16 mouse cellular contexts compared by ENCODE assay signal in the genomic region with DNA sequence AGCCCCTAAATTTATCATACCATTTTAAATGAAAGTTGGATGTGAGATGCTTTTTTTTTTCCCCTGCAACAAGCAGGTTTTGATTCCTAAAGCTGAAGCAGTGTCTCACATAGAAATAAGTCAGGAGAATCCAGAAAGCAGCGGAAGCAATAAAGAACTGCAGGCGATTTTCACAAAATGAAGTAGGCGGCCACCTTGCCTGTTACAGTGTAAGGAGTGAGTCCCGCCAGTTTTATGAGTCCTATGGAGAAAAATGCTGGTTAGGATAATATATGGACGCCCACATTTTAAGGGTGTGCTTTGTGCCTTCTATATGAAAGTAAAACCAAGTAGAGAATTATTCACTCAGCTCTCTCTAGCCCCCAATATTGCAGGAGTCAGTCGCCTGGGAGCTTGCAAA.
DNase-seq lines count a peak whose midpoint lies in the region; ATAC-seq and TF ChIP-seq lines count a peak whose summit lies in the region.
"Had no signal": no experiment of that assay in that cellular context is flagged by ENCODE, and none has a peak within 500 bp of the region (broad histone marks: within the 10 kb centered on the region; RNA-seq: fewer than 3 reads in every experiment).

No protein-coding gene starts in this region.

- DNase-seq in frontal cortex, postnatal 10 days (ENCODE audit: low spot score in 2 of 2), result no peak
- DNase-seq in right cerebral cortex, adult 18-20 months, result peak; percentile 37
- no peak for DNase-seq in right cerebral cortex, postnatal 25 days
- peak; percentile 22 for DNase-seq in brain, embryonic 14.5 days (ENCODE audit: low read depth)
- no peak for DNase-seq in layer of hippocampus, adult 9-11 months
- no peak for DNase-seq in kidney, postnatal 4 days
- DNase-seq: adrenal gland, adult 2 months; adrenal gland, postnatal 10 days; adrenal gland, postnatal 25 days; cerebellum, adult 11 months; cerebellum, adult 18-20 months; cerebellum, adult 8-10 months; cerebellum, adult 9-11 months; forebrain, postnatal 0 days had no signal

- ATAC-seq in frontal cortex, adult (ENCODE audit: low TSS enrichment), result peak; percentile 87
- ATAC-seq: forebrain, embryonic 15.5 days; forebrain, postnatal 0 days had no signal

- no peak for TF ChIP-seq POLR2A in brain, embryonic 14.5 days (IDR thresholded peaks at IDR 0.05; ENCODE audit: borderline replicate concordance, extremely low read depth, insufficient read depth, insufficient read length, poor library complexity, severe bottlenecking)

- TF ChIP-seq CTCF in brain, embryonic 14.5 days (IDR thresholded peaks at IDR 0.05; ENCODE audit: borderline replicate concordance, extremely low read depth, insufficient read depth, insufficient read length), result no peak

Comparison
In these comparisons a context has a peak if more than half of its experiments do, and no peak if none do; other contexts are left out.
1. DNase-seq: peak in right cerebral cortex, adult 18-20 months (single experiment) and brain, embryonic 14.5 days (single experiment); none in frontal cortex, postnatal 10 days (0 of 2), right cerebral cortex, postnatal 25 days (single experiment), layer of hippocampus, adult 9-11 months (single experiment) and kidney, postnatal 4 days (0 of 2).